Mouse (Mus musculus) cerebellum, adult 9-11 months (tissue): ENCODE results near the gene Kcnd3.

ENCODE experiments used
- DNase-seq: peaks from one replicate; pipeline ENCODE4 v3.0.0; 2022

Gene Kcnd3

GRCm38 (mm10) chr3:105451627-105452555 lies at the start of gene Kcnd3:
Gene Kcnd3, plus strand, starts transcription at chr3:105452330.
- peak; percentile 70 for DNase-seq

- no peak for DNase-seq
Observed at GRCm38 (mm10) chr3:105402676-105403075, 49.5 kb upstream of the Kcnd3 start.

- no peak for DNase-seq
Observed at GRCm38 (mm10) chr3:105403410-105404076, 48.6 kb upstream of the Kcnd3 start.

GRCm38 (mm10) chr3:105404077-105404446 lies 48.1 kb upstream of the Kcnd3 start:
- no peak for DNase-seq

- no peak for DNase-seq
Observed at GRCm38 (mm10) chr3:105405516-105405915, 46.6 kb upstream of the Kcnd3 start.

- no peak for DNase-seq
Observed at GRCm38 (mm10) chr3:105406036-105406435, 46.1 kb upstream of the Kcnd3 start.

GRCm38 (mm10) chr3:105408211-105408610 lies 43.9 kb upstream of the Kcnd3 start:
- DNase-seq, result no peak

- DNase-seq, result no peak
Observed at GRCm38 (mm10) chr3:105410810-105411209, 41.3 kb upstream of the Kcnd3 start.

GRCm38 (mm10) chr3:105411776-105412175 lies 40.4 kb upstream of the Kcnd3 start:
- peak; percentile 84 for DNase-seq

- peak; percentile 65 for DNase-seq
Observed at GRCm38 (mm10) chr3:105412229-105412628, 39.9 kb upstream of the Kcnd3 start.

- peak; percentile 15 for DNase-seq
Observed at GRCm38 (mm10) chr3:105412681-105413080, 39.4 kb upstream of the Kcnd3 start.

GRCm38 (mm10) chr3:105418441-105418840 lies 33.7 kb upstream of the Kcnd3 start:
- DNase-seq, result no peak

GRCm38 (mm10) chr3:105422391-105422790 lies 29.7 kb upstream of the Kcnd3 start:
- no peak for DNase-seq

GRCm38 (mm10) chr3:105423427-105423826 lies 28.7 kb upstream of the Kcnd3 start:
- no peak for DNase-seq

GRCm38 (mm10) chr3:105428586-105428985 lies 23.5 kb upstream of the Kcnd3 start:
- no peak for DNase-seq

- no peak for DNase-seq
Observed at GRCm38 (mm10) chr3:105436383-105436782, 15.7 kb upstream of the Kcnd3 start.

- DNase-seq, result no peak
Observed at GRCm38 (mm10) chr3:105436971-105437370, 15.2 kb upstream of the Kcnd3 start.

- no peak for DNase-seq
Observed at GRCm38 (mm10) chr3:105440873-105441495, 11.1 kb upstream of the Kcnd3 start.

- peak; percentile 67 for DNase-seq
Observed at GRCm38 (mm10) chr3:105450641-105451470, 1.3 kb upstream of the Kcnd3 start.

- peak; percentile 71 for DNase-seq
Observed at GRCm38 (mm10) chr3:105452556-105453213, 555 bp downstream of the Kcnd3 start.

- no peak for DNase-seq
Observed at GRCm38 (mm10) chr3:105453214-105453950, 1.3 kb downstream of the Kcnd3 start.
